Mouse (Mus musculus) frontal cortex, postnatal 36 days (tissue): ENCODE measurements around the gene Zfp811.
A peak's percentile ranks its signal among the peaks of the same experiment; 100 is the strongest.
"Not testable (repeated sequence)": the region's sequence is repeated elsewhere in the genome, so short reads cannot be mapped to it uniquely, and the experiment has no call there.

Source experiments
- DNase-seq, 2 experiments: peaks; one replicate each; pipeline ENCODE4 v3.0.0; 2022; ENCODE audit warnings: low spot score in 2 of 2

The Zfp811 gene

GRCm38 (mm10) chr17:32809544-32810374, at the start of gene Zfp811:
Zfp811 (minus strand) TSS chr17:32809931.
- peak; percentile 57 to 66 for DNase-seq

DNA sequence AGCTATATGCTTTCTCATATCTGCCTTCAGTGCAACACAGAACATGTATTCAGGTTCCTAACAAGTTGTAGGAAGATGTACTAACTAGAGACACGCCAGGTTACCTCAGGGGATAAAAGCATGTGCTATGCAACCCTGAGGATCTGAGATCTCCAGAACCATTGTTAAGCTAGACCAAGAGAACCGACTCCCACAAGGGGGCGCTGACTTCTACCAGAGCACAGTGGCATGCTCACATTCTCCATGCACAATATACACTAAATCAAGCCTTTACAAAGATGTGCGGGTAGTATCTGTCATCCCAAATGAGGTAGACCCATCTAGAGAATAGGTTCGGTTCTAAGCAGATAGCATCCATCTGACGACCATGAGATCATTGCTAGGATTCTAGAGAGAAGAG, 47.0 kb upstream of the Zfp811 start:
- not testable (repeated sequence) for DNase-seq

DNA sequence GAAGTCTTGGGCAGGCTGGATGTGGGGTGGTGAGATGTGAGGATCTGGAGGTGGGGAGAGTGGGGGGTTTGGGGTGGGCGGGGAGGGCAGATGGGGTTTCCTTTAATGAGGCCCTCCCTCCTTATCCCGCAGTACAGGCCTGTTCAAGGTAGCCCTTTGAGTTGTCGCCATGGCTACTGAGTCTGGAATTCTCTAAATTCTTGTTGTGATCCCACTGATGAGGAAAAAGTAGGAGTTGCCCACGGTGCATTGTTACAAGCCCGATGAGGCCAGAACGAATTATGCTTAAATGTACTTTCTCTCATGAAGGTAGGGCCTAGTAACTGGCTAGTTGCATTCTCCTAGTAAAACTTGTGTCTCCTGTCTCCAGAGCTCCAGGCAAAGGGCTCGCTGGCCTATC, 41.9 kb upstream of the Zfp811 start:
- DNase-seq = no peak

DNA sequence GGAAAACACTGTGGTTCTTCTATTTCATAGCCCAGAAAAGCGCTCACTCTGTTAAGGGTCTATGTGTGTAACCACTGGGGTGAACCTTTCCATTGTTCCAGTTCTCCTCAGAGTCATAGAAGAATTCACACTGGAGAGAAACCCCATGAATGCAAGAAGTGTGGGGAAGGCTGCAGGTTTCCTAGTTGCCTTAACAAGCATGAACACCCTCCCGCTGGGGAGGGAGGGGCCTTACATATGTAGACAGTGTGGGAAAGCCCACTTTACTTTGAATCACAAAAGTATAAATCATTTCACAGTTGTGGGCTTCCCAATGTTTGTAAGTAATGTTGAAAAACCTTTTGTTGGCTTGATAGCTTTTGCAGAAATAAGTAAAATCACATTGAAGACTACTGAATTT, 31.7 kb upstream of the Zfp811 start:
- DNase-seq = no peak

GRCm38 (mm10) chr17:32839083-32839802, 29.5 kb upstream of the Zfp811 start:
- DNase-seq = peak in 1 of 2 experiments; percentile 5

DNA sequence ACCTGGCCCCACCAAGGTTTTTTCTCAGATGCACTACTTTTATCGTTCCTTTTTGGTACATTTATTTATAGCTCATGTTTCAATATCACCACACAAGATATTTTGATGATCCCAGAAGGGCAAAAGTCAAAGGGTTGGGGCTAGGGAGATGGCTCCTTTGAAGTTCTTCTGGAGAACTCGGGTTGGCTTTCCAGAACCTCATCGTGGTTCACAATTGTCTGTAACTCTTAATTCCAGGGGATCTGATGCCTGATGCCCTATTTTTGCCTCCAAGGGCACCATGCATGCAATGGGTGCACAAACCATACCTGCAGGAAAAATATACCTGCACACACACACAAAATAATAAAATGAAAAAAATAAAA, 20.7 kb upstream of the Zfp811 start:
- no peak for DNase-seq

DNA sequence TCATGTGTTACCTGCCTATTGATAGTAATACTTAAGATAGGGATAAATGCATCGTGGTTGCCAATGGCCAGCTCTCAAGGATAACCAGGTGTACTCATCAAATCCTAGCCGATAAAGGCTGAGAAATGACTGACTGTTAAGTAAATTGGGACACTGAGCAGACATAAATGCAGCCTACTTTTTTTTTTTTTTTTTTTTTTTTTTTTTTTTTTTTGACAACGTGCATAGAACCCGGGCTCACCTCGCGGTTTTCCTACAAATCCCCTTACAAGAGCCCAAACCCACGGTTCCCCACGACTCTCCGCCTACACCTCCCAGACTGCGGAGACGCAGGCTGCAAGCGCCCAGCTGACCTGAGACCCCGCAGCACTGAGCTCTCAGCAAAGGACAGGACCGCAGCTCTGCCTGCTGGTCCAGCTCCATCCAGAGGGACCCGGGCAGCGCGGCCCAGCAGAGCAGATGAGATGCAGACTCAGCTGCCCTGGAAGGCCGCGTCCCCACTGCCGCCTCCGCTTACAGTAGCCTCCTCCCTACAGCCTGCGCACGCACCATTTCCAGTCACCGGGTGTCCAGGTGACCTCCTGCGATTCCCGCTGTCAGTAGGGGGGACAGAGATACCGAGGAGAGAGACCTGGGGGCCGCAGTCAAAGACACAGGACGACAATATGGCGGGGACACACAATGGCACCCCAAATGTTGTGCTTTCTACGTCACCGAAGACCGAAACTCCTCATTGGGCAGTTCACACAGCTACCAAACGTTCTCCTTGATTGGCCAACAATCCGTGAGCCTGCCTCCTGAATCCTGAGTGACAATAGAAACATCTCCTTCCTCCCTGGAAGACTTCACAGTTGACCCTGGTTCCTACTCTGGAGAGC, 20.0 kb upstream of the Zfp811 start, which contains the start of gene Zfp799:
Gene Zfp799 (minus strand): TSS at position 722 of the 878 bp plus-strand sequence.
- DNase-seq = peak; percentile 81 to 89

- DNase-seq = no peak
These were observed 6.5 kb upstream of the Zfp811 start for GRCm38 (mm10) chr17:32816074-32816784.

- DNase-seq = no peak
These were observed 4.4 kb upstream of the Zfp811 start for GRCm38 (mm10) chr17:32814136-32814535.

DNA sequence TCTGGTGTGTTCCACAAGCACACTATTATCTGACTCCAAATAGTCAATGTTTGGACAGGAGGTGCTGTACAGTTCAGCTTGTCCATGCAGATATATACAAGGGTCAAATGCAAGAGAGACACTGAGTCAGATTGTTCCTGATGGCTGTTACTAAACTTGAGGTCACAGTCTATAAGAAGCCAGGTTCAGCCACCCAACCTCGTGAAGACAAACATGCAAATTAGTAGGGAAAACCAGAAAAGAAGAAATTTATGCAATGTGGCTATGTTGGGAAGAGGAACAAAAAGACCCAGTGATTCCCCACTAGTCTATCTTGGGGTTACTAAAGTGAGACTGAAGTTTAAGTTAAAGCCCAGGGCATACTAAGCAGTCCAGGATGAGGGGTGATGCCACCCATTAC, 917 bp upstream of the Zfp811 start:
- DNase-seq = no peak

DNA sequence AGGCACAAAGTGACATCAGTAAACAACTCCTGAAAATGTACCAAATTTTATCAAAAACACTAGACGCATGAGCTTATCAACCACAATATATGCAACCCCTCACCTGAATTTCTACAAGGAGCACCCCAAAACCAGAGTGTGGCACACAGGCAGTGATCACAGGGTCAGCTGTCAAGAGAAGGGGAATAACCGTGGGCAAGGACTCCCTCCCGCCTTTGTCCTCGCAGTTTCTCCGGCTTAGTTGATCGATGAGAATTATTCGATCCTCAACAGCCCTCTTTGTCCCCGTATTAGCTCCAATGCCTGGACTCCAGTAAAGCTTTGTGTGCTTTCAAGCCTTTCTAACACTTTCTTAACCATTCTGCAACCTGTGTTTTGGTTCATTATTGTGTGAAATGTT, 810 bp downstream of the Zfp811 start:
- DNase-seq = no peak

- no peak for DNase-seq
These were observed 20.5 kb downstream of the Zfp811 start for GRCm38 (mm10) chr17:32789244-32789643.

DNA sequence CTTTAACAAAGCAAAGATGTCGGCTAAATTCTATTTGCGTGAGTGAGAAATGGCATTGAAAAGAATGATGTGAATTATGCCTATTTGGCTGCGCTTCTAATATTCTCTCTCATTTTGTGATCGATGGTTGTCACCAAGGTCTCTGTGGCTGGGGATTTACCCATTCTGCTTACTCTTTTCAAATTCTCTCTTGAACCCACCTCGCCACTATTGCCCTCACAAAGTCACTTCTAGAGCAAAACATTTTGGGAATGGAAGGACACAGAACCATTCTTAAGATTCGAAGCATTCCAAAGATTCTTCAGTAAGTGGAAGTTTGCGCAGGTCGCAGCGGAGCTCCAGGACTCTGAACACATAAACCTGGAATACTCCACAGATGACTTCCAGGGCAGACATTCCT, 21.2 kb downstream of the Zfp811 start:
- DNase-seq = no peak

- peak; percentile 87 to 93 for DNase-seq
These were observed 21.6 kb downstream of the Zfp811 start, which contains the start of gene Zfp871 for GRCm38 (mm10) chr17:32788094-32788559. Zfp871 (minus strand) TSS chr17:32788287.

DNA sequence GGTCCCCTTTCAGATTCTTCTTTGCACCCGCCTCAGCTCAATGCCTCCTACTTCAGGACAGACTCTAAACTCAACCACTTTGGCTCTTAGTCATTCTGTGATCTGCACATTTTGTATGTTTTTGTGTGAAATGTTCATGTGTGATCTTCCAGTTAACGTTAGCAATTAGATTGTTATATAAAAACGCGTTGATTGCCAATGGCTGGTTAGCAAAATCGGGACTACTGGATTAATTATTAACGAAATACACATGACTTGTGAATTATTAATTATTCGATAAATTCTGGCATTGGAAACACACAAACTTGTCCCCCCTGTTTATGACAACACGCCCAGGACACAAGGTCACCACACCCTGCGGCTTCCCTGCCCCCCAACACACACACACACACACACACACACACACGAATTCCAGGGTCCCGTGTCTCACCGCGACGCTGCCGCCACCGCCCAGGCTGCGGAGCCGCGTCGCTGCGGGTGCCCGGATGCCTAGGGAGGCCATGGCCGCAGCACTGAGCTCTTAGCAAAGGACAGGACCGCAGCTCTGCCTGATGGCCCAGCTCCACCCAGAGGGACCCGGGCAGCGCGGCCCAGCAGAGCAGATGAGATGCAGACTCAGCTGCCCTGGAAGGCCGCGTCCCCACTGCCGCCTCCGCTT, 22.2 kb downstream of the Zfp811 start:
- no peak for DNase-seq

- DNase-seq = no peak
These were observed 22.8 kb downstream of the Zfp811 start for GRCm38 (mm10) chr17:32786944-32787343.

DNA sequence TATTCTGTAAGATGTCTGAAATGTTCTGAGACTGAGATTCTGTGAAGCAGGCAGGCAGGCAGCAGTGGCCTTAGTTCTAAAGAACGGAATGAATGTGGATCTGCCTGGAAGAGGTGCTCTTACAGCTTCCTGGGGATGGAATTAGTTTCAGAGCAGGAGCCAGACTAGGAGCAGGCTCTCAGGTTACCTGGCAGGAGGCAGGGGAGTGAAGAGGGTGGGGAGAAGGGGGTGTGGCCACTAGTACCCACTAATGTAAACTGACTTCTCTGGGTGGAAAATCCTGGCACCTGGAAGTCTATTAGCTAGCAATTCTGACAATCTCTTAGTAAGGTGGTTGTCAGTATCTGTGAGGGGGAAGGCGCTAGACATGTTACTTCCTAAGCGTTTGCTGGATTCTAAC, 24.1 kb downstream of the Zfp811 start:
- no peak for DNase-seq

DNA sequence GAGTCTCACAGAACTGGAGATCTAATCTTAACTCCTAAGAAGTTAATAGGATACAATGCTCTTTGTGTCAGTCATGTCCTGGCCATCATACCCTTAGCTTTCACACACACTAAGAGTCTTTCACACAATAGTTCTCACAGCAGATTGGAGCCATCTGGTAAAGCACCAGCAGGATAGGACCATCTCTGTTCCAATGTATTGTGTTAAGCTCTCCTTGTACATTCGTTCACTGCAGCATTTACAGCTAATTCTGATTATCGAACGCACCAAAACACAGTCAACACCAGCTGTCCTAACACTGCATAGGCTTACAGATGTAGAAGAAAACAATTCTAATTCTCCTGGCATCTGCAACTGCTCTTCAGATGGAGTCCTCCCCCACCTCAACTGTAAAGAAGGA, 32.2 kb downstream of the Zfp811 start:
- no peak for DNase-seq

- no peak for DNase-seq
These were observed 38.5 kb downstream of the Zfp811 start for GRCm38 (mm10) chr17:32771213-32771612.

GRCm38 (mm10) chr17:32766422-32766821, 43.3 kb downstream of the Zfp811 start:
- DNase-seq = peak in 1 of 2 experiments; percentile 53

DNA sequence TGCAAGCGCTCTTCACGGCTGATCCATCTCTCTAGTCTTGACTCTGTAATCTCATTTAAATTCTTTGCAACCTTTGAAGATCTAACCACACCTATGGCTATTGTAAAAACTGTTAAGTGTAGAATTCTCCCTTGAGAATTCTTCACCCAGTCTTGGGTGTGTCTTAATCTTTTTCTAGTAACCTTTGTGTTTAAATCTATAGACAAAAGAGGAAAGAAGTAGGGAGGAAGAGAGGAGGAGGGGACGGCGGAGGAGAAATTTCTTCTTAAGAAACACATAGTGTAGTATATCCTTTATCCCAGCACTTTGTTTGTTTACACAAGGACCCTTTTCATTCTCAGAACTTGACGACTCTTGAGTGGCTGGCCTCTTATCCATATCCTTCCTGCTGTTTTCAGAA, 52.4 kb downstream of the Zfp811 start:
- no peak for DNase-seq
